Mouse (Mus musculus): ENCODE measurements around the gene Acat2.
"Not testable (repeated sequence)": the region's sequence is repeated elsewhere in the genome, so short reads cannot be mapped to it uniquely, and the experiment has no call there.

Acat2 gene

DNA sequence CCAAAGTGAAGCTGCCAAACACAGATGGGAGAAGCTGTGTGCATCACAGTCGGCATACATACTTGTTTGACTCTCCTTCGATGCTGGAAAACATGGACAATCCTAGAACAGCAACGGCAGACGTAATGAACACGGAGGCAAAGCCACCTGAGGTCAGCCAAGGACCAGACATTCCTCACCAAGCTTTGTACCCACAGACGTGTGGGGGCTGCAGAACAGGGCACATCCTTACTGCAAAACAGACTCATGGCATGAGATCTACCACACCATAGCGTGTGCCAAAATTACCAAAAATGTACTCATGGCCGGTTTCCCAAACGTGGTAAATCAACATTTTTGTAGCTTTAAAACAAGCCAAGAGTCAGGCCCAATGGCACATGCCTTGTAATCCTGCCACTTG is 54.1 kb downstream of the Acat2 start:
- DNase-seq (ENCODE audit: low spot score in 2 of 2): no peak

GRCm38 (mm10) chr17:12905810-12906209 is 54.7 kb downstream of the Acat2 start:
- no peak for DNase-seq (ENCODE audit: low spot score in 2 of 2)

- no peak for DNase-seq (ENCODE audit: low spot score in 2 of 2)
These were observed 56.2 kb downstream of the Acat2 start for GRCm38 (mm10) chr17:12904349-12904748.

GRCm38 (mm10) chr17:12903372-12904333 is 56.9 kb downstream of the Acat2 start:
- DNase-seq (ENCODE audit: low spot score in 2 of 2): no peak

DNA sequence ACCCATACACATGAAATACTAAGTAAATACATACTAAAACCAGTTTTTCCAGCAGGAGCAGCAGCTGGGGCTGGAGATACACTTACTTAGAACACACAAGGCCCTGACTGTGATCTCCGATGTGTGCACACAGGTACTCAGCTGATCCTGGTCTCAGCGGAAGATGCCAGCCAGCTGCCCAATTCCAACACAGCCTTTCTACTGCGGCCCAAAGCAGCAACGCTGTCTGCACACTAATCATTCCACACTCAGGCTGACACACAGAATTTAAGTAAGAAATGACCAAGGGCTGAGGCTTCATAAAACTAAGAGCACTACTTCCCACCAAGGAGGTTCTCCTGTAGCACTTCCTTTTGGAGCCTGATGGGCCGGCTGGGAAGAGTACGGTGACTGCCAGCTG is 58.3 kb downstream of the Acat2 start:
- no peak for DNase-seq (ENCODE audit: low spot score in 2 of 2)

DNA sequence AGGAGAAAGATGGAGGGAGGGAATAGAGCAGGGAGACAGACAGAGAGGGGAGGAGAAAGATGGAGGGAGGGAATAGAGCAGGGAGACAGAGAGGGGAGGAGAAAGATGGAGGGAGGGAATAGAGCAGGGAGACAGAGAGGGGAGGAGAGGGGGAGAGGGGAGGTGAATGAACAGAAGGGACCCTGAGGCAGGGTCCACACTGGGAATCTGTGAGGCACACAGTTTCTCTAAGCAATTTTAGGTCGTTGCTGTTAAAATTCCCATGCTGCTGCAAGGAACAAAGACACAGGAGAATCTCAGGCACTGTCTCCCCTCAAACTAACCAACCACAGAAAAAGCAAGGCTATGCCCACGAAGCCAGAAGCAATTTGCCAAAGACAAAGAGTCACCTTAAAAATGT is 61.9 kb downstream of the Acat2 start:
- not testable (repeated sequence) for DNase-seq (ENCODE audit: low spot score in 2 of 2)

DNA sequence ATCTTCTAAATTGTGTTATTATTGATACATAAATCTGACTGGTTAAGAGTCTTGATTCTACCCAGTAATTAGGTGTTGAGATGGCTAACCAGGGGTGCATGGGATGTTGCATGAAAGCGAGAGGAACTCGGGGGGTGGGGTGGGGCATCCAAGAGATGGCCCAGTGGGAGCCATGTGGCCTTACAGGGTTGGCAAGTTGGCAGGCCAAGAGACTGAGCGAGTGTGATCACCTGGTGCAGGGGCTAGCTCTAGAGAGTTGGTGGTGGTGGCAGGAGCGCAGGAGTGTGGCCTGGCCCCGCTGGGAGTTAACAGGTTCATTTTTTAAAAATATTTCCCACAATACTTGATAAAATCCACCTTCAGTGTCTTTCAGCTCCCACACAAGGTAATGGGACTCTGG is 62.9 kb downstream of the Acat2 start:
- no peak for DNase-seq (ENCODE audit: low spot score in 2 of 2)

Measured in frontal cortex, postnatal 25 days (tissue).